Mouse (Mus musculus) CH12.LX (cell line): ENCODE results near the gene Nid1. TPM values are rescaled to one million over a fixed set of nuclear protein-coding genes. Genes with fewer than 3 reads are reported as not detected.
"Not testable (repeated sequence)": the region's sequence is repeated elsewhere in the genome, so short reads cannot be mapped to it uniquely, and the experiment has no call there.

ENCODE experiments used
- DNase-seq: peaks from one replicate; pipeline ENCODE4 v3.0.0-alpha.2; 2013; ENCODE audit errors: extremely low read depth
- H3K27ac ChIP-seq: 2 replicates; pipeline ENCODE4 v1.5.1; 2012; ENCODE audit warnings: low read depth, mild to moderate bottlenecking, control low read depth, moderate library complexity; ENCODE audit not compliant: insufficient read depth
- H3K27me3 ChIP-seq: replicated peaks from 2 replicates; pipeline ENCODE3; 2012; ENCODE audit warnings: inconsistent platforms
- H3K36me3 ChIP-seq, 2 experiments: replicated peaks in 1 of 2; 2 replicates each; pipeline versions ENCODE3 to v1.6.1; 2012; ENCODE audit warnings: inconsistent platforms in 1 of 2, low read length in 1 of 2, mild to moderate bottlenecking in 1 of 2, mixed read lengths in 1 of 2, moderate library complexity in 1 of 2; ENCODE audit not compliant: control insufficient read depth in 1 of 2, insufficient read depth in 1 of 2
- H3K4me1 ChIP-seq, 2 experiments: 2 replicates each; pipeline ENCODE4 v1.6.1; 2012; ENCODE audit warnings: inconsistent platforms in 1 of 2, moderate library complexity in 1 of 2; ENCODE audit not compliant: insufficient read depth in 2 of 2, control insufficient read depth in 1 of 2
- H3K4me2 ChIP-seq: 2 replicates; pipeline ENCODE4 v1.6.1; 2012; ENCODE audit warnings: low read depth, mild to moderate bottlenecking, control low read depth; ENCODE audit not compliant: poor library complexity, insufficient read depth, severe bottlenecking
- H3K4me3 ChIP-seq, 3 experiments: fragments of 150-350 bp in 1 of 3; sonication (generic) in 1 of 3; replicated peaks in 1 of 3; 2 replicates each; pipeline versions ENCODE3 to v1.5.1; 2011 to 2012; ENCODE audit warnings: low read depth in 2 of 3, low read length in 2 of 3, mild to moderate bottlenecking in 2 of 3, moderate library complexity in 2 of 3, control low read depth in 1 of 3, improper control_type of control experiment in 1 of 3, inconsistent platforms in 1 of 3, mixed read lengths in 1 of 3; ENCODE audit not compliant: poor library complexity in 1 of 3
- H3K79me2 ChIP-seq: replicated peaks from 2 replicates; pipeline ENCODE4 v1.6.1; 2012; ENCODE audit warnings: mild to moderate bottlenecking, moderate library complexity; ENCODE audit not compliant: control insufficient read depth, poor library complexity, insufficient read depth, severe bottlenecking; ENCODE audit errors: extremely low read depth
- H3K9ac ChIP-seq: 2 replicates; pipeline ENCODE4 v1.6.1; 2012; ENCODE audit warnings: low read depth, mild to moderate bottlenecking, control low read depth, moderate library complexity; ENCODE audit not compliant: insufficient read depth
- H3K9me3 ChIP-seq: replicated peaks from 2 replicates; pipeline ENCODE3; 2012; ENCODE audit warnings: low read length, inconsistent platforms, mixed read lengths
- BHLHE40 ChIP-seq: IDR thresholded peaks from 2 replicates; pipeline ENCODE4 v1.6.1; 2011; ENCODE audit warnings: mild to moderate bottlenecking, low read depth, low read length, improper control_type of control experiment
- CHD2 ChIP-seq: IDR thresholded peaks from 2 replicates; pipeline ENCODE4 v1.6.1; 2011; ENCODE audit warnings: low read length, improper control_type of control experiment
- EP300 ChIP-seq: IDR thresholded peaks from 2 replicates; pipeline ENCODE4 v1.6.1; 2011; ENCODE audit warnings: low read length, improper control_type of control experiment
- ETS1 ChIP-seq: conservative IDR thresholded peaks from 2 replicates; pipeline ENCODE4 v1.6.1; 2012; ENCODE audit warnings: low read depth, mild to moderate bottlenecking, inconsistent platforms, low read length, improper control_type of control experiment, moderate library complexity
- IRF4 ChIP-seq: IDR thresholded peaks from 2 replicates; pipeline ENCODE4 v1.6.1; 2014; ENCODE audit warnings: low read depth, mild to moderate bottlenecking, inconsistent platforms, low read length, improper control_type of control experiment
- MAZ ChIP-seq: IDR thresholded peaks from 2 replicates; pipeline ENCODE4 v1.6.1; 2012; ENCODE audit warnings: low read depth, mild to moderate bottlenecking, inconsistent platforms, low read length, improper control_type of control experiment, moderate library complexity
- MEF2A ChIP-seq: IDR thresholded peaks from 2 replicates; pipeline ENCODE4 v1.6.1; 2014; ENCODE audit warnings: low read depth, mild to moderate bottlenecking, inconsistent platforms, low read length, improper control_type of control experiment, borderline replicate concordance
- RCOR1 ChIP-seq: conservative IDR thresholded peaks from 2 replicates; pipeline ENCODE4 v1.6.1; 2012; ENCODE audit warnings: low read depth, mild to moderate bottlenecking, inconsistent platforms, low read length, improper control_type of control experiment
- TCF12 ChIP-seq: IDR thresholded peaks from 2 replicates; pipeline ENCODE4 v1.6.1; 2014; ENCODE audit warnings: low read depth, mild to moderate bottlenecking, inconsistent platforms, low read length, improper control_type of control experiment
- dilution Hi-C: fragments of 300-500 bp; cut with MboI; formaldehyde crosslinking; loops from 2 replicates; pipeline ENCODE4 v1.14.3; 2020; ENCODE audit warnings: low sequenced_read_pairs; ENCODE audit not compliant: extremely low pct_unique_long_range_greater_than_20kb, extremely low pct_ligation_motif_present
- in situ Hi-C: fragments of 300-500 bp; cut with MboI; formaldehyde crosslinking; loops from 3 replicates; pipeline ENCODE4 v1.14.3; 2019; ENCODE audit warnings: low sequenced_read_pairs, low pct_ligation_motif_present, low pct_unique_long_range_greater_than_20kb, mixed read lengths
- polyA plus RNA-seq: library from polyadenylated mRNA; unstranded; fragments of >175 nt; gene quantifications from 2 replicates; pipeline ENCODE4 v1.2.1, GENCODE M21; 2012; ENCODE audit warnings: low read depth; ENCODE audit not compliant: insufficient read length
- total RNA-seq, 2 experiments: library from RNA; depleted of rRNA; stranded (reverse); fragments of 300-350 nt in 1 of 2; fragments of >200 nt in 1 of 2; gene quantifications; 2 replicates each; pipeline ENCODE4 v1.2.3; 2012 to 2014

Nid1 gene
- total and polyA plus RNA-seq, 3 experiments: 0.30 to 0.94 (median 0.38) TPM

DNA sequence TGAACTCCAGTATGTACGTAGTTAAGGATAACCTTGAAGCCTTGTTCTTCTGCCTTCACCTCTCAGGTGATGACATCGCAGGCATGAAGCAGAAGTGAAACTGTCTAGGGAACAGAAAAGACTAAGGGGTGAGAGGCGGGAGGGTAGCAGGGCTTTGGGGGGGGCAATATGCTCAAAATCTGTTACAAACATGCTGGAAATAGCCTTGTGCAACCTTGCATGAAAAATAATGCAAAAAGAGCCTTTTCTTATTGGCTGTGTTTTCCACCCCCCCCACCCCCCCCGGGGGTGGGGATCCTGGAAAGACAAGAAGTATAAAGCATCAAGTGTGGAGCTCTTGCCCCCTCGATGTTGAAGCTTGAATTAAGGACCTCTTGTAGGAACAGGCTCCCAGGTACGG is 16.0 kb downstream of the Nid1 start:
- dilution Hi-C loops, H3K4me2 ChIP-seq, H3K36me3 ChIP-seq, H3K79me2 ChIP-seq, H3K27me3 ChIP-seq, H3K9me3 ChIP-seq, H3K9ac ChIP-seq, in situ Hi-C loops, H3K4me3 ChIP-seq: not testable (repeated sequence)
- peak; percentile 79 for DNase-seq
- H3K4me1 ChIP-seq: peaks cover 4 to 21% of the 10 kb centered on the region in 2 experiments; a peak in 3 of 4 replicates
- peak overlapping the region; percentile 71 for H3K27ac ChIP-seq
- TF ChIP-seq RCOR1: 0 out of 2 replicates have a peak, but pooled peaks have one; percentile 36
- TF ChIP-seq BHLHE40: peak; percentile 44; the same call in 1 of the 2 replicates
- 0 out of 2 replicates have a peak, but pooled peaks have one; percentile 15 for TF ChIP-seq MAZ
- TF ChIP-seq IRF4: peak; percentile 90
- TF ChIP-seq ETS1: peak; percentile 45
- TF ChIP-seq MEF2A: peak; percentile 82
- TF ChIP-seq EP300: peak; percentile 84
- TF ChIP-seq TCF12: peak; percentile 48; the same call in 1 of the 2 replicates
- TF ChIP-seq CHD2: peak; percentile 25

DNA sequence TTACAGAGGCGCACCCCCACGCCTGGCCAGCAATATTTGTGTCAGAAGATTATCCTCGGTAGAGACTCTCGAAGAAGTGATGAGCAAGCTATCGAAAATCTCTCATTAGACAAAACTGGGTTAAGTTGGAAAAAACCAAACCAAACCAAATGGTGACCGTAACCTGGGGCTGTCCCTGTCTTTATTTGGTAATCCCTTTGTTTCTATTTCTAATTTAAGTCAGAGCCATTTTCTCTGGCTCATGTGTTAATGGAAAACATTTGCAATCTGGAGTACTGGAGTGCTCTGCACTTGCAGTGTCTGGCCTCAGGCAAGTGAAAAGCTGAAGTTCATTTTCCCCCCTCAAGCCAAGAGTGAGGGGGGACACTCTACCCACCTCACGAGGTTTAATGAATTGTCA is 16.9 kb downstream of the Nid1 start:
- H3K4me2 ChIP-seq, H3K79me2 ChIP-seq, H3K4me3 ChIP-seq, in situ Hi-C loops, H3K9me3 ChIP-seq, H3K27me3 ChIP-seq, dilution Hi-C loops, H3K9ac ChIP-seq, H3K36me3 ChIP-seq: not testable (repeated sequence)
- Histone ChIP-seq H3K4me1 (peaks cover 4 to 21% of the 10 kb centered on the region in 2 experiments; a peak in 3 of 4 replicates), H3K27ac (peak overlapping the region; percentile 71; the same call in 1 of the 2 replicates)
- DNase-seq: peak; percentile 47
- TF ChIP-seq BHLHE40: peak; percentile 39; the same call in 1 of the 2 replicates
- TF ChIP-seq EP300: peak; percentile 29; the same call in 1 of the 2 replicates
- 0 out of 2 replicates have a peak, but pooled peaks have one; percentile 30 for TF ChIP-seq IRF4
- peak; percentile 74 for TF ChIP-seq MEF2A
- peak; percentile 68; the same call in 1 of the 2 replicates for TF ChIP-seq ETS1
- 0 out of 2 replicates have a peak, but pooled peaks have one; percentile 13 for TF ChIP-seq TCF12

DNA sequence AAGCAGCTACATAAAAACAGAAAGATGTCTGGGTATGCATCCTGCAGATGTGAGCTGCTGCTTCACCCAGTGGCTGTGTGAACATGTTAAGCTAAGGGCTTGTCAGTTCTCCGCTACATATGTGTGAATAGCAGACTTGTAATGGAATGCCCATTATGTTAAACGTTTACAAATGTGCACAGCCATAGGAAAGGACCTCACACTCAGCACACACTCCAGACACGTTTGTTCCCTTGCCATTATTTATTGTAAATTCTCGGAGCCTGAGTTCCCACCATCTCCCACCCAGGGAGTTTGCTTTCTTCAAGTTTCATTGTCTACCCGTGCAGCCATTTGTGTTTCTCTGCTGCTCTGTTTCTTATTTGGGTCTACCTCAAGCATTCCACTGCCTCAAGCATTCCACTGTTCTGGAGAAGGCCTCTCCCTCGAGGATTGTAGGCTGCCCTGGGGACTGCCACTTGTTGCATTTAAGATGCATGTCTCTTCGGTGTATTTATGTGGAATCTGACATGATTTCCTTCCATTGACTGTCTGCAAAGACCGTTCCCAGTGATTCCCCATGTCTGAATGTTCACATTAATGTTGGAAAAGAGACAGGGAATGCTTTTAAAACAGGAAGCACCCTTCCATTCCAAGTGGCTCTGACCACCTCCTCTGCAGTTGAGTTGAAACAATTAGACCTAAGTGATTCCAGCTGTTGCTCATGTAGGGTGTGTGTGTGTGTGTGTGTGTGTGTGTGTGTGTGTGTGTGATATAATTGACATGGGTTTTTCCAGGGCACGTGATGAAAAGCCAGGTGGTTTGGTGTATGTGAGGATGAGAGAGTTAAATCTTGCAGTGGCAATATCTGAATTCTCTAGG is 18.5 kb downstream of the Nid1 start:
- H3K79me2 ChIP-seq, H3K4me3 ChIP-seq, dilution Hi-C loops, H3K27me3 ChIP-seq, in situ Hi-C loops, H3K4me2 ChIP-seq, H3K9ac ChIP-seq, H3K9me3 ChIP-seq, H3K36me3 ChIP-seq, DNase-seq, H3K27ac ChIP-seq: not testable (repeated sequence)
- H3K4me1 ChIP-seq: peaks cover 4 to 28% of the 10 kb centered on the region in 2 experiments; a peak in 3 of 4 replicates
